Mouse (Mus musculus) midbrain, embryonic 15.5 days (tissue): ENCODE measurements around the gene Dnajc4. TPM values are rescaled to one million over a fixed set of nuclear protein-coding genes. Genes with fewer than 3 reads are reported as not detected.

Source experiments
- ATAC-seq: fragments of 200-750 bp; cut with Nextera tagmentation; replicated peaks from 2 replicates; pipeline ENCODE4 v1.8.0; 2017; ENCODE audit warnings: moderate TSS enrichment
- H3K27ac ChIP-seq: fragments of 300-500 bp; sonication (generic); 2 replicates; pipeline ENCODE4 v1.5.1; 2015; ENCODE audit warnings: mild to moderate bottlenecking, inconsistent platforms
- H3K27me3 ChIP-seq: fragments of 300-500 bp; sonication (generic); replicated peaks from 2 replicates; pipeline ENCODE4 v1.6.1; 2015; ENCODE audit warnings: inconsistent platforms
- H3K36me3 ChIP-seq: fragments of 300-500 bp; sonication (generic); replicated peaks from 2 replicates; pipeline ENCODE4 v1.6.1; 2015; ENCODE audit warnings: inconsistent platforms
- H3K4me1 ChIP-seq: fragments of 300-500 bp; sonication (generic); 2 replicates; pipeline ENCODE4 v1.6.1; 2015; ENCODE audit warnings: inconsistent platforms
- H3K4me2 ChIP-seq: fragments of 300-500 bp; sonication (generic); 2 replicates; pipeline ENCODE4 v1.6.1; 2015; ENCODE audit warnings: inconsistent platforms, mild to moderate bottlenecking, moderate library complexity
- H3K4me3 ChIP-seq: fragments of 300-500 bp; sonication (generic); 2 replicates; pipeline ENCODE4 v1.5.1; 2015; ENCODE audit warnings: mild to moderate bottlenecking, inconsistent platforms
- H3K9ac ChIP-seq: fragments of 300-500 bp; sonication (generic); 2 replicates; pipeline ENCODE4 v1.6.1; 2015; ENCODE audit warnings: mild to moderate bottlenecking, inconsistent platforms
- H3K9me3 ChIP-seq: fragments of 300-500 bp; sonication (generic); 2 replicates; pipeline ENCODE4 v1.6.1; 2016; ENCODE audit warnings: inconsistent platforms
- WGBS: fragments of 180-500 bp; shearing (Covaris S2); methylation state at CpG from one replicate; pipeline ENCODE4 v1.1.7; 2015; ENCODE audit warnings: mixed read lengths; 5-methylcytosine and 5-hydroxymethylcytosine counted together
- polyA plus RNA-seq: library from polyadenylated mRNA; unstranded; fragments of >200 nt; fragmentation: Nextera tagmentation; extraction: Ambion mirVana; gene quantifications from 2 replicates; pipeline ENCODE4 v1.2.1, GENCODE M21; 2015

Gene Dnajc4
- polyA plus RNA-seq, 1 experiment from 2014 or later: 24.1 TPM

- peaks cover 26% of the 10 kb centered on the region for H3K4me1 ChIP-seq
- no peaks in the 10 kb centered on the region for H3K9me3 ChIP-seq
- H3K27ac ChIP-seq: no peak overlapping the region
- no peak overlapping the region for H3K4me2 ChIP-seq
- H3K27me3 ChIP-seq: no peaks in the 10 kb centered on the region
- 83% methylated on average over 4 of the region's 4 CpGs for WGBS
- 0 out of 2 replicates have a peak, but pooled peaks cover 3% of the 10 kb centered on the region for H3K36me3 ChIP-seq
- no peak overlapping the region for H3K4me3 ChIP-seq
- H3K9ac ChIP-seq: no peak overlapping the region
- ATAC-seq: no peak
Measured at GRCm38 (mm10) chr19:6948186-6948585, 44.2 kb downstream of the Dnajc4 start.

- 57% methylated on average over 4 of the region's 4 CpGs for WGBS
- H3K9me3 ChIP-seq: no peaks in the 10 kb centered on the region
- ATAC-seq: no peak
- H3K9ac ChIP-seq: no peak overlapping the region
- H3K4me3 ChIP-seq: no peak overlapping the region
- H3K4me1 ChIP-seq: peaks cover 26% of the 10 kb centered on the region
- H3K27me3 ChIP-seq: no peaks in the 10 kb centered on the region
- H3K4me2 ChIP-seq: no peak overlapping the region
- H3K36me3 ChIP-seq: 0 out of 2 replicates have a peak, but pooled peaks cover 3% of the 10 kb centered on the region
- H3K27ac ChIP-seq: no peak overlapping the region
Measured at GRCm38 (mm10) chr19:6947742-6948141, 44.6 kb downstream of the Dnajc4 start.

- H3K9me3 ChIP-seq: no peaks in the 10 kb centered on the region
- H3K27ac ChIP-seq: no peak overlapping the region
- no peak overlapping the region for H3K9ac ChIP-seq
- no peak for ATAC-seq
- 0 out of 2 replicates have a peak, but pooled peaks cover 3% of the 10 kb centered on the region for H3K36me3 ChIP-seq
- 94% methylated on average over 6 of the region's 6 CpGs for WGBS
- no peak overlapping the region for H3K4me2 ChIP-seq
- H3K4me1 ChIP-seq: peaks cover 34% of the 10 kb centered on the region
- no peaks in the 10 kb centered on the region for H3K27me3 ChIP-seq
- H3K4me3 ChIP-seq: no peak overlapping the region
Measured at GRCm38 (mm10) chr19:6943709-6944108, 48.7 kb downstream of the Dnajc4 start.

- H3K27ac ChIP-seq: peak overlapping the region; percentile 95
- H3K27me3 ChIP-seq: no peaks in the 10 kb centered on the region
- peak; percentile 4; the same call in 1 of the 2 replicates for ATAC-seq
- H3K9ac ChIP-seq: peak overlapping the region; percentile 90
- H3K36me3 ChIP-seq: 0 out of 2 replicates have a peak, but pooled peaks cover 3% of the 10 kb centered on the region
- peak overlapping the region; percentile 68 for H3K4me3 ChIP-seq
- WGBS: 28% methylated on average over 5 of the region's 5 CpGs
- H3K4me1 ChIP-seq: peaks cover 39% of the 10 kb centered on the region
- no peaks in the 10 kb centered on the region for H3K9me3 ChIP-seq
- H3K4me2 ChIP-seq: peak overlapping the region; percentile 97
Measured at GRCm38 (mm10) chr19:6942764-6943163, 49.6 kb downstream of the Dnajc4 start.

GRCm38 (mm10) chr19:6942249-6942691 lies 50.1 kb downstream of the Dnajc4 start, which contains the start of gene Gpr137:
Gene Gpr137, minus strand, starts transcription at chr19:6942480.
- WGBS: under 1% methylated on average over 27 of the region's 27 CpGs
- peak within 1 kb of the TSS; percentile 95 for H3K27ac ChIP-seq
- 0 out of 2 replicates have a peak, but pooled peaks cover 3% of the 10 kb centered on the region for H3K36me3 ChIP-seq
- peak within 1 kb of the TSS; percentile 68 for H3K4me3 ChIP-seq
- H3K9me3 ChIP-seq: no peaks in the 10 kb centered on the region
- H3K4me1 ChIP-seq: peaks cover 39% of the 10 kb centered on the region
- H3K9ac ChIP-seq: peak within 1 kb of the TSS; percentile 90
- peak within 1 kb of the TSS; percentile 97 for H3K4me2 ChIP-seq
- H3K27me3 ChIP-seq: no peaks in the 10 kb centered on the region
- ATAC-seq: peak; percentile 88

- Histone ChIP-seq H3K9ac (peak within 1 kb of the TSS; percentile 90), H3K27me3 (peaks cover 3% of the 10 kb centered on the region; the same call in 1 of the 2 replicates), H3K9me3 (no peaks in the 10 kb centered on the region), H3K4me2 (peak within 1 kb of the TSS; percentile 97), H3K27ac (peak within 1 kb of the TSS; percentile 95), H3K36me3 (0 out of 2 replicates have a peak, but pooled peaks cover 3% of the 10 kb centered on the region), H3K4me1 (peaks cover 39% of the 10 kb centered on the region), H3K4me3 (peak within 1 kb of the TSS; percentile 68)
- under 1% methylated on average over 83 of the region's 83 CpGs for WGBS
- peak; percentile 88 for ATAC-seq
Measured at GRCm38 (mm10) chr19:6941372-6942248, 50.8 kb downstream of the Dnajc4 start, which contains the start of gene Bad. Gene Bad, plus strand, starts transcription at chr19:6941861.

- ATAC-seq: peak; percentile 38
- Histone ChIP-seq H3K9me3 (no peaks in the 10 kb centered on the region), H3K4me3 (peak overlapping the region; percentile 68), H3K36me3 (no peaks in the 10 kb centered on the region), H3K4me2 (peak overlapping the region; percentile 97), H3K4me1 (peaks cover 39% of the 10 kb centered on the region), H3K27me3 (peaks cover 11% of the 10 kb centered on the region), H3K9ac (peak overlapping the region; percentile 90), H3K27ac (peak overlapping the region; percentile 95)
- 20% methylated on average over 29 of the region's 29 CpGs for WGBS
Measured at GRCm38 (mm10) chr19:6940396-6941351, 51.7 kb downstream of the Dnajc4 start.

- no peak overlapping the region for H3K27ac ChIP-seq
- H3K4me2 ChIP-seq: peak overlapping the region; percentile 97
- H3K9ac ChIP-seq: peak overlapping the region; percentile 31; the same call in 1 of the 2 replicates
- no peaks in the 10 kb centered on the region for H3K36me3 ChIP-seq
- H3K4me1 ChIP-seq: peaks cover 42% of the 10 kb centered on the region
- no peak for ATAC-seq
- 88% methylated on average over 20 of the region's 20 CpGs for WGBS
- peak overlapping the region; percentile 68; the same call in 1 of the 2 replicates for H3K4me3 ChIP-seq
- H3K9me3 ChIP-seq: no peaks in the 10 kb centered on the region
- H3K27me3 ChIP-seq: peaks cover 22% of the 10 kb centered on the region
Measured at GRCm38 (mm10) chr19:6939106-6940002, 53.0 kb downstream of the Dnajc4 start.

Other genes with a start within 250 kb of the Dnajc4 start
- 10.5 and 11.9 TPM in 2 replicates for gene Rps6ka4, start 151.9 kb downstream of the Dnajc4 start, polyA plus RNA-seq
- 0.54 and 0.56 TPM in 2 replicates for gene Ccdc88b, start 134.4 kb downstream of the Dnajc4 start, polyA plus RNA-seq
- 101 and 105 TPM in 2 replicates for gene Trmt112, start 82.9 kb downstream of the Dnajc4 start, polyA plus RNA-seq
- gene Prdx5, start 82.5 kb downstream of the Dnajc4 start, polyA plus RNA-seq: 325 and 351 TPM in 2 replicates
- 16.2 and 18.9 TPM in 2 replicates for gene Esrra, start 70.8 kb downstream of the Dnajc4 start, polyA plus RNA-seq
- 1.1 and 1.3 TPM in 2 replicates for gene Catsperz, start 67.2 kb downstream of the Dnajc4 start, polyA plus RNA-seq
- 4.7 and 5.0 TPM in 2 replicates for gene Kcnk4, start 58.1 kb downstream of the Dnajc4 start, polyA plus RNA-seq
- 93.9 and 96.1 TPM in 2 replicates for gene Bad, start 50.7 kb downstream of the Dnajc4 start, polyA plus RNA-seq
- 70.2 and 70.5 TPM in 2 replicates for gene Gpr137, start 50.1 kb downstream of the Dnajc4 start, polyA plus RNA-seq
- gene Ppp1r14b, start 17.6 kb downstream of the Dnajc4 start, polyA plus RNA-seq: 188 and 196 TPM in 2 replicates
- 11.3 TPM in 2 replicates for gene Plcb3, start 16.1 kb downstream of the Dnajc4 start, polyA plus RNA-seq
- 120 and 126 TPM in 2 replicates for gene Fkbp2, start 12.1 kb downstream of the Dnajc4 start, polyA plus RNA-seq
- 46.7 and 47.9 TPM in 2 replicates for gene Vegfb, start 4.9 kb downstream of the Dnajc4 start, polyA plus RNA-seq
- gene Nudt22, start 3.5 kb upstream of the Dnajc4 start, polyA plus RNA-seq: 21.0 and 22.5 TPM in 2 replicates
- 18.5 and 19.8 TPM in 2 replicates for gene Trpt1, start 3.6 kb upstream of the Dnajc4 start, polyA plus RNA-seq
- gene Fermt3, start 26.9 kb upstream of the Dnajc4 start, polyA plus RNA-seq: 4.8 and 5.2 TPM in 2 replicates
- 214 and 230 TPM in 2 replicates for gene Stip1, start 47.4 kb upstream of the Dnajc4 start, polyA plus RNA-seq
- gene Macrod1, start 64.2 kb upstream of the Dnajc4 start, polyA plus RNA-seq: 5.6 and 6.0 TPM in 2 replicates
- gene Flrt1, start 113.2 kb upstream of the Dnajc4 start, polyA plus RNA-seq: 12.2 and 12.5 TPM in 2 replicates
- gene Otub1, start 213.7 kb upstream of the Dnajc4 start, polyA plus RNA-seq: 242 and 255 TPM in 2 replicates
- gene Cox8a, start 225.0 kb upstream of the Dnajc4 start, polyA plus RNA-seq: 837 and 848 TPM in 2 replicates
- gene Naa40, start 248.6 kb upstream of the Dnajc4 start, polyA plus RNA-seq: 70.1 and 75.1 TPM in 2 replicates